Mouse (Mus musculus): Measurements from ENCODE around the gene Rab30.

The Rab30 gene

DNA sequence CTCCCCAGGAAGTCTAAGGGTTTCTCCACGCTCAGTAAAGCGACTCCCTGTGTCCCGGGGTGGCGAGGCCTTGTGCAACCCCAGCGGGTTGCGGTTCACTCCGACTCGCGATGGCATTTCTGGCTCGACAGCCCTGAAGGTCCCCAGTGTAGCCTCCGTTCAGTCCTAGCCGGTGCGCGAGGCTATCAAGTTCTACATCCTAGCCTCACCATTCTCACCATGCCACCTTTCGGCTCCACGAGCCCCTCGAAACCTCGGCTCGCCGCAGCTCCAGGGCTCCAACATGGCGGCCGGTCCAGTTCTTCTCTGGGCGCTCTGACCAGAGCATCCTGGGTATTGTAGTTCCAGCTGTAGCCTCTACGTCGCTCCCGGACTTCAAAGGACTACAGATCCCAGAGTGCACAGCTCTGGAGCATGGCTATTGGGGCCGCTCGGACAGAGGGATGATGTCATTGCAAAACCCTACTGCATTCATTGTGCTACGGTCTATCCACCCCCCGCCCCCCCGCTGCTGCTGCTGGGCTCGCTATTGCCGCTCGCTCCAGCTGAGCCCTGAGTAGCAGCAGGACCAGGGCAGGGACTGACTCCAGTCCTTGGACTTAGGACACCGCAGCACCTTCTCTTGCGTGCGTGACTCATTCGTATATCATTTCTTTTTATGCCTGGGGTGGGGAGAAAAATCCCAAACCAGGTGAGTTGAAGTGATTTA is at the start of gene Rab30:
Rab30 (plus strand) TSS at position 452 of the 709 bp plus-strand sequence.
- peak; percentile 96 for DNase-seq (ENCODE audit: low spot score)

DNA sequence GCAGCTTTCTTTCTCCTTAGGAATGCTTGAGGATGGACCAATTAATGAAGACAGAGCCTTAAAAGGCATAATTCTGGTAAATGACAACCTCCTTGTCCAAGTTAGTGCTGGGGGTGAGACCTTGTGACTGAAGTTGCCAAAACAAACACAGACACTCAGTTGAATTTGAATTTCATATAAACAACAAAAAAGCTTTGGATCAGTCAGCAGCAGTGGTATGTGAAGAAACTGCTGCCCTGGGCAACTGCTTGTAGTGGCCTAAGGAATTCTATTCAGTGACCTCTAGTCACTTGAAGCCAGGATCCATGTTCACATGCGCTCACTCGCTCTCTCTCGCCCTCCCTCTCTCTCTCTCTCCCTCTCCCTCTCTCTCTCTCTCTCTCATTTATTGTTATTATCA is 45.0 kb upstream of the Rab30 start:
- no peak for DNase-seq (ENCODE audit: low spot score)

DNA sequence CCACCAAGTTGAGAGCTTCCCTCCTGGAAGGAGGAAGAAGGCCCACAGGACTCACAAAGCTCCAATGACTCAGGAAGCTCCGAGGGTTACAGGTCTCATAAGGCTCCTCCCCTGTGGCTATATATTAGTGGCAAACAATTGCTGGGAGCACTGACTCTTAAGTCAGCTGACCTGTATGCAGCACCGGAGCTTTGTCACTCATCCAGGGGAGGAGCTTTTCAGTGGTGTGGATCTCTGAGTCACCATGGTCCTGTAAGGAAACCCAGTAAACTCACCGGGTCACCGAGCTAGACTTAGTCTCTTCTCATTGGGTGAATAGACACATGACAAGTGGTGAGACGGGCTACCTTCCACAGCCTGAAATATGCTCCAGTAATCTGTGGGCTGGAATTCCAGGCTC is 42.6 kb upstream of the Rab30 start:
- no peak for DNase-seq (ENCODE audit: low spot score)

DNA sequence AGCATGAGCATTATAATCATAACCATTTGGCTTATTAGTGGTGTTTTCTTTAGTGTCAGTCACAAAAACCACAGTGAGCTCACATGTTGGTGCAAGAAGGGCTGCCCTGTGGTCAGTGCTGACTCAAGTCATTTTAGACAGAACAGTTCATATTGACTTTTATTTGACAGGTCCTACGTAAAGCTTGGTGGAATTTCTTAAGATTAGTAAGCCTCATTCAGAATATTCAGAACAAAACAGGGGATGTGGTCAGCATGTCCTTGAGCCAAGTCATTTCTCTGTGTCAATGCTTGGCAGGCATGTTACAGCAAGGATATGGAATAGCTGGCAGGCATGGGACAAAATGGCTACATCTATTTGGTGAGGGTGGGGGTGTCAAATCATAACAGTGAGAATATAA is 37.7 kb upstream of the Rab30 start:
- DNase-seq (ENCODE audit: low spot score), result peak; percentile 29

DNA sequence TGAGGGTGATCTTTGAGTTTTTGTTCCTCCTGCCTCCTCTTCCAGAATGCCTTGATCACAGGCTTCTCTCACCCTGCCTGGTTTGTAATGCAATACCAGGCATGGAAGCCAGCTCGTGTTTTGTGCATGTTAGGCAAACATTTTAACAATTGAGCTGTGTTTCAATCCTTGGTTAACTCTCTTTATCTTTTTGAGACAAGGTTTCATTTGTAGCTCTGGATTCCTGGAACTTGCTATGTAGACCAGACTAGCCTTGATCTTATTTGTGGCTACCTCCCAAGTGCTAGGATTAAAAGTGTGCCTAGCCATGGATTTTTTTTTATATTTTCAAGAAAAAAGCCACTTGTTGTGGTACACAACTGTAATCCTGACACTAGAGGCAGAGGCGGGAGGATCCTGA is 35.9 kb upstream of the Rab30 start:
- no peak for DNase-seq (ENCODE audit: low spot score)

DNA sequence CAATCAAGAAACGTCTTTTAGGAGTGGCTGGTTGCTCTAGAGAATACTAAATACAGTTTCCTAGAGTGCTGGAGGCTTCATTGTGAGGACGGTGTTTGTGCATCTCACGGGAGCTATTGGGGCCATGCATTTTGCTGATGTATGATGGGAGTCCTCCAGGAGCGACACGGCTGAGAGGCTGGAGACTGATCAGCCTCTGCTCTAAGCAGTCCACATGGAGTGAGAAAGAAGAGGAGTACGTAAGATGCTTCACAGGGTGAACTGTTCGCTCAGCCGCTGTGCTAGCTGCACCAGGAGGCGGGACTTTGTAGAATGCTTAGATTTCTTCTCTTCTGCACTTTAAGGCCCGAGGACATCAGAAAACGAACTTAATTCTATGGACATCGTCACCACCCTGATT is 34.7 kb upstream of the Rab30 start:
- no peak for DNase-seq (ENCODE audit: low spot score)

DNA sequence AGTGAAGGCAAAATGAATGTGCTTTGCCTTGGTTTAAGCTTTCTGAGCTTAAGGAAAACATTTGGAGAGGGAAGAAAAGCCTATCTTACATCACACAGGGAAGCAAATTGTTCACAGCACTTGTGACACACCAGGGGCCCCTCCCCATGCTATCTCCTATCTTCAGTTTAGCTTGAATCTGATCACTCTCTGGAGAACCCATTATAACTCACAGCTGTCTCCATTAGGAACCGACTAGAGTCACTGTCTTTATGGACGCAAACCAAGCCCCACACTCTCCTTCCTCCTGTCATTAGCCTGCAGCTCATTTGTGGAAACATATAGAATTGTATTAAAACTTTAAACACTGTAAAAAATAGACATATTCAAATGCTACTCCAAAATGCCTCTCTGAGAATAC is 31.8 kb upstream of the Rab30 start:
- no peak for DNase-seq (ENCODE audit: low spot score)

DNA sequence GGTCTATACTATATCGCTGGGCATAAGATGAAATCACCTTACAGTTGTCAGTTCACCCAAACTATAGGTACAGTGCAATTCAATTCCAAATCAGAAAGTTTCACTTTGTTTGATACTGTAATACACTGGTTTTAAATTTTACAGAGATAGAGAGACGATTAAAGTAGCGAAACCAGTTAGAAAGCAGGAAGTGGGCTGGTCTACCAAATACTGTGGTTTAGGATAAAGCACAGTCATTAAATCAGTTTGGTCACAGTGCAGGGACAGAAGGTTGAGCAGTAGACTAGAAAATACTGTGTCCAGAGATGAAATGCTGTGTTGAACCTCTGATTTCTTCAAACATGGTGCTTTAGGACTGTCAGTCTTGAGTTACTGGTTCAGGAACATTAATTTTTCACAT is 29.8 kb upstream of the Rab30 start:
- no peak for DNase-seq (ENCODE audit: low spot score)

DNA sequence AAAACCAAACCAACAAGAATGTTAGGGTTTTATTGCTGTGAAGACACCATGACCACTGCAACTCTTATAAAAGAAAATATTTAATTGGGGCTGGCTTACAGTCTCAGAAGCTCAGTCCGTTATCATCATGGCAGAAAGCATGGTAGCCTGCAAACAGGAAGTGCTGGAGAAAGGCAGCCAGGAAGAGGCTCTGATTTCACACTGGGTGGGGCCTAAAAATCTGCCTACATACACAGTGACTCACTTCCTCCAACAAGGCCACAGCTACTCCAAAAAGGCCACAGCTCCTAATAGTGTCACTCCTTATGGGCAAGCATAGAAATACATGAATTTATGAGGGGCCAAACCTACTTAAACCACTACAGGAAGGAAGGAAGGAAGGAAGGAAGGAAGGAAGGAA is 26.3 kb upstream of the Rab30 start:
- DNase-seq (ENCODE audit: low spot score), result no peak

DNA sequence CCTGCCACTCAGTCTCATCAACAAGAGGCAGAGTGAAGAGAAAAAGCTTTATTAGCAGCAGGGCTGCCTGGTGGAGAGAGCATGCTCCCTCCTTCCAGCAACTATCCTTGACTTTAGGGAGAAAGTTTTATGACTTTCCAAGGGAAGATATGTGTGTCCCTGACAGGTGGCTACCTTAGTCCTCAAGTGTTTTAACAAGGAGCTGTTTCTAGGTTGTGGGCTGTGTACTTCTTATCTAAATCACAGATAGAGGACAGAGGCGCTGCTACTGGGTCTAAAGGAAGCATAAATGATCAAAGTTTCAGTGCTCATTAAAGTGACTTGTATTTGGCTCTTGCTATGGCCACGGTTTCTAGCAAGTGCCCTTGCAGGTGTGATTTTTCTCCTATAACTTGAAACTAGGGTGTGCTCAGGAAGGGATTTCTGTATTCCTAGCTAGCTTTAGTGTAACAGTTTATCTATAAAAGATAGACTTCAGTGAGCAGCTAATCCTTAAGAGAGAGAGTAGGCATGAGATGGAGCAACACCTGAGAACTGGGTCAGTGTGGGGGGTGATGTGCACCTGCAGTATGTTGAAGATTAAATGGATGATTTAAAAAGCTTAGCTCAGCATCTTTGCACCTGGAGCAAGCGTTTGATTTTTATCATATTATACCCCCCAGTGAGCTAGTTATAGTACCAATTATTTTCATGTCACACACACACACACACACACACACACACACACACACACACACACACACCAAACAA is 21.1 kb upstream of the Rab30 start:
- no peak for DNase-seq (ENCODE audit: low spot score)

DNA sequence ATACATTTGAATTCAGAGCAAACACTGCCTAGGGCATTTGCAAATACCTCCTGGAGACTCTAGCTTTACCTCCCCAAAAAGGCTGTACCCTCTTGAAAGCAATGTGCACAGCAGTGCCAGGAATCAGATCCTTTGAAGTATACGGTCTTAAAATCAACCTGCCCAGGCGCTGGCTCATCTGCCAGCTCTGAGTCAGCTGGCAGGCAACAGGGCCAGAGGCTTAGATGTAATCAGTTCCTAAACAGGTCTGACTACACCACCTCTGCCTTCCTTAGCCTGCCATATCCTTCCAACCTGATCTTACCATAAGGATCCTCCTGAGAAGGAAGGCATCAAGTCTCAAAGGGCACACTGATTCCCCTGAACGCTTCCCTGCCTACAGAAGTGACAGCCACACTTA is 17.7 kb upstream of the Rab30 start:
- DNase-seq (ENCODE audit: low spot score), result no peak

DNA sequence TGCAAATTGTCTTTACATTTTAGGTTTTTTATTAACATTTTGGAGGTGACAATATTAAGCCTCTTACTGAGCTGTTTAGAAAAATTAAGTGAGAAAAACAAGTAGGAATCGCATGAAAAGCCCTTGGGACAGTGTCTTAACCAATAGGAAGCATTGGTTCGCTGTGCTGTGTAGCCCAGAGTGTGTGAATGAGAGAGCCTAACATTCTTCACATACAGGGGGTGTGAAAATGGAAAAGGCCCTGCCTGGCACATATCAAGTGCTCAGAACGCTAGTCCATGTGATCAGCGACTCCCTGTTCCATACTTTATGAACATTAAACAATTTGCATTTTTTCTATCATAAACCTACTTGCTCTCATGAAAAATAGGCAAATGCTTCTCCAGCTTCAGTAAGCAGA is 17.1 kb upstream of the Rab30 start:
- no peak for DNase-seq (ENCODE audit: low spot score)

DNA sequence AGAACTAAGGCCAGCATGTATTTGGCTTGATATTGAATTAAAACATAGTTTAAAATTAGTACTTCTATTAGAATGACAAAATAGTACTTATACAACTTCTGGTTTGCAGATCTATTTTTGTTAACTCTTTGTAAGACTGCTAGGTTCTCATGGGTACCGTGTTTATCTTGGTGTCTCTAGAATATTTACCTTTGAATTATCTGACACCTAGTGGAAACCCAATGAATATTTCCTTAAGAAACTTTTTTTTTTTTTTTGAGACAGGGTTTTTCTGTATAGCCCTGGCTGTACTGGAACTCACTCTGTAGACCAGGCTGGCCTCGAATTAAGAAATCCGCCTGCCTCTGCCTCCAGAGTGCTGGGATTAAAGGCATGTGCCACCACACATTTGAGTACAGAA is 11.8 kb upstream of the Rab30 start:
- peak; percentile 27 for DNase-seq (ENCODE audit: low spot score)

DNA sequence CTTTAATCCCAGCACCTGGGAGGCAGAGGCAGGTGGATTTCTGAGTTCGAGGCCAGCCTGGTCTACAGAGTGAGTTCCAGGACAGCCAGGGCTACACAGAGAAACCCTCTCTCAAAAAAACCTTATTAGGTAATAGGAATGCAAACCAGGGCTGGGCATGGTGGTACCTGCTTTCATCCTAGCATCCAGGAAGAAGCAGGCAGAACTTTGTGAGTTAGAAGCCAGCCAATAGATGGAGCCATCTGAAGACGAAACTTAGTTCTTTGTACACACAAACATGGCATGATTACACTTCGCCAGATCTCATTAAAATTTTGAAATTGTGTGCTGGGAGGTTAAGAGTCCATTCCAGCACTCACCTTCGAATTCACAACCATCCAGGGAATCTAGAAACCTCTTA is 10.9 kb upstream of the Rab30 start:
- DNase-seq (ENCODE audit: low spot score), result no peak

DNA sequence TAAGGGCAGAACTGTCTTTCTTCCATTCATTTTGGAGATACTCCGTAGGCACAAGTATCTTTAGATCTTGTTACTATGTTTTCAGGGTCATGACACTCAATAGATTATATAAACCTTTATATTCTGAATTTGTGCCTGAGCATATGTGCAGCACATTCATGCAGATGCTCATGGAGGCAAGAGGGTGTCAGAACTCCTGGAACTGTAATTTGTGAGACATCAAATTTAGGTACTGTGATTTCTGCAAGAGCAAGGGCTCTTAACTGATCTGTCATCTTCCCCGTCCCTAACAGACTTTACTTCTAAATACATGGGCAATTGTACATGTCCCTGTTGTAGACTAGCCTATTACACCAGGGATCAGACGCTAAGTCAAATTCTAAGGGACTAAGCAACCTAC is 10.4 kb upstream of the Rab30 start:
- DNase-seq (ENCODE audit: low spot score), result no peak

DNA sequence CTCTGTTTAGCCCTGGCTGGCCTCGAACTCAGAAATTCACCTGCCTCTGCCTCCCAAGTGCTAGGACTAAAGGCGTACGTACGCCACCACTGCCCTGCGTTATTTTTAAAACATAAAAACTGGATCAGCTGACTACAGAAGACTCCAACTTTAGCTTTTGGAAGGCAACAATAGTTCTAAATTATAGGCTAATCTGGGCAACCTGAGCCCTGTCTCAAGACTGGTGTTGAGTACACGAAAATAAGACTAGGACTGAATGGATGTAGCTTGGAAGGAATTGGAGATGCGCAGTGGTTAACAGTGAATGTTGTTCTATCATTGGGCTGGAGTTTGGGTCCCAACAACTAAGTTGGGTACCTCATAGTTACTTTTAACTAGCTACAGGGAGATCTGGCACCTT is 9.3 kb upstream of the Rab30 start:
- no peak for DNase-seq (ENCODE audit: low spot score)

DNA sequence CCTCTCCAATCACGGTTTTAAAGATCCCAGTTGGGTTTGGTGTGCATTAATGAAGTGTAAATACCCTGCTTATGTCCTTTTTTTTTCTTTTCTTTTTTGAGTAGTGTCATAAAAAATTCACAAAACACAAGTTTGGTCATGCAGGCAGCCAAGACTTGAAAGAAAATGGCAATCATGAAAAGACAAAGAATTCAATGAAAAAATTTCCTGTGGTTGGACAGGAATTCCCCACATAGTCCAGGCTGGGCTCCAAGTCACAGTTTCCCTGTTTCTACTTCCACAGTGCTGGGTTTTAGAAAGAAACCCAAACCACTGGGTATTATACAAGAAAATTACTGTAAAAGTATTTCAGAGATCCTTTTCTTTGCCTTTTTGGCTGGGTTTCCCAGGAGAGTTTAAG is 3.8 kb upstream of the Rab30 start:
- no peak for DNase-seq (ENCODE audit: low spot score)

DNA sequence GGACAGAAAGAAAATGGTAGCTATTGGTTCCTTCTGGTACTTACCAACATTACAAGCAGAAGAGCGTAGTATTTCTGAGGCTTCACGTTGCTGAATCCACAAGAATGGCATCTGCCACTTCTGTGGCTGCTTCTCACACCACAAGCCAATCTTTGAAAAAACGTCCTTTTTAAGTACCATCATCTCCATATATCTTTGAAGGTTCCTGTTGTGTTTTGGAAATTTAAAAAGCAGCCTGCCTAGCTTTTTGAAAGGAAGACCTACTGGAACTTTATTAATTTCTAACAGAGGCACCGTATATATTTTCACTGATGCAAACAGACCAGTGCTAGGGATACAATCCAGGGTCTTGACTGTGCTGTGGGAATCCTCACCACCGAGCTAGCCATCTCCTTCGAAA is 1.4 kb upstream of the Rab30 start:
- DNase-seq (ENCODE audit: low spot score), result no peak

DNA sequence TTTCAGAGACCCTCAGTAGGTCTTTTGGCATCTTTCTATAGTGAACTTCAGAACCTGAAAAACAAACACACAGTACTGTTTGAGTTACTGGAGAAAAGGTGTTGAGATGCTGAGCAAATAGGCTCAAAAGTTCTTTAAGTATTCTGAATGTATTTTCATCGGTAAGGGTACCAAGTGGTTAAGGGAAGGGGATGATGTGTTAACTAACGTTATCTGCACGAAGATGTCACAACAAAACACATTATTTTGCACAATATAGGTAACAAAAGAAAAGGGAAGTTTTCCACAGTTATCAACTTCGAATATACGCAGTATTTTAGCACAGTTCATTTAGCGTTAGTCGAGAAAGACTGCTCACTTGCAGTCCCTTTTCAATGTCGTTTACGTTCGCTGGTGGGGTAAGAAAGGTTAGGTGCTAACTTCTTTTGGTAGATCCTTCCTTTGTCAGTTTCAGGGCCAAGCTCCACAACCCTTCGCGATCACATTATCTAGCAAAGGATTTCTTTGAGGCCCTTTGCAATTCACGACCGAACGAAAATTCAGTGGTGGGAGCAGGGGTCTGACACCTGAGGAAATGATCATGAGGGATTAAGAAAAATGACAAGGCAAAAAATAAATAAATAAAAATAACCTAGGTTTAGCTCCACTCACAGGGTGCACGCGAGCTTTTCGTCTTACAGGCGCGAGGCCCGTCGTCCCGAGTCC is 840 bp upstream of the Rab30 start:
- DNase-seq (ENCODE audit: low spot score), result peak; percentile 30

DNA sequence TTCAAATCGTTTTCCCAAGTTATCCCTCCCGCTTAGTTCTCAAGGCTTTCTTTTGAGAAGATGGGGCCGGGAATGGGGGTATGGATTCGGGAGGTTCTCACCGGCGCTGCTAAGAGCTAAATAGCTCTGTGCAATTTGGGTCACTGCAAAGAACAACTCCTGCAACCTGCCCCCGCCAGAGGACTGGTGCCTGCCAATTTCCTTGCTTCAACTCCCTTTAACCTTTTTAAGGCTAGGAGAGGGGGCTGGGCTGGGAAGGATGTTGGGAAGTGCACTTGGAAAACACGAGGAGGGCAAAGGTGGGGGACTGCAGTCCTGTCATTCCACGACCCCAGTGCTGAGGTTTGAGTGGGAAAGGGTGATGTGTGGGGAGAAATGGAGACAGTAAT is 452 bp downstream of the Rab30 start:
- DNase-seq (ENCODE audit: low spot score), result peak; percentile 41

DNA sequence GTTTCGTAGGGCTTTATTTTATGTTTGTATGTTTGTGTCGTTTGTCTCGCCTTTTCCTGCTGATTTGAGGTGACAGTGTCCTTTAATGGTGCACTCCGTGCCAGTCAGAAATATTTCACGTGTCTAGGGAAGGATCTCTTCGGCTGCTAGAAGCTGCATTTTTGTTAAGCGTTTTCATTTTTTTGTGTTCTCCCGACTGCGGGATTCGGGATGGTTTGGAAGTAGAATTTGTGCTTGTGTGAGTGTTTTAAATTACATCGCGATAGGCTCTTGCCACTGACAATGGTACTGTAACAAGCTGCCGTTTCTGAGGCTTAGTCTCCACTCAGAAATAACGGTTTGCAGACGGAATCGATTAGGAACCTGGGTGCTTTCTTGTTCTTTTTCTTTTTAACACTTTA is 938 bp downstream of the Rab30 start:
- no peak for DNase-seq (ENCODE audit: low spot score)

DNA sequence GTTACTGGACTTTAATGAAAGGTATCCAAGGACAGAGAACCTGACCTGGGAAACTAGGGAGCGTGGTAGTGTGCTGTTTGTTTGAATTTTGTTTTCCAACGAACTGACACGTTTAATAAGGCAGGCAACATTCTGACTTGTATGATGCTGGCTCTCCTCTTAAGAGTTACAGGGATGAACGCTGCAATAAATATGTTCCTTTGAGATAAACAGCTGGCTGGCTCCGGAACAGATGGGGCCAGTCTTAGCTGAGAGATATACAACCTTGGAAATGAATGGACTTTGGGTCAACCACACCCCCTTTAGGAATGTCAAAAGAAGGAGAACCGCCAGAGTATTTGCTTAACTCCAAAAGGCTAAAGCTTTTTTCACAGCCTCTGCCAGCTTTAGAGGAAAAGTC is 1.4 kb downstream of the Rab30 start:
- no peak for DNase-seq (ENCODE audit: low spot score)

DNA sequence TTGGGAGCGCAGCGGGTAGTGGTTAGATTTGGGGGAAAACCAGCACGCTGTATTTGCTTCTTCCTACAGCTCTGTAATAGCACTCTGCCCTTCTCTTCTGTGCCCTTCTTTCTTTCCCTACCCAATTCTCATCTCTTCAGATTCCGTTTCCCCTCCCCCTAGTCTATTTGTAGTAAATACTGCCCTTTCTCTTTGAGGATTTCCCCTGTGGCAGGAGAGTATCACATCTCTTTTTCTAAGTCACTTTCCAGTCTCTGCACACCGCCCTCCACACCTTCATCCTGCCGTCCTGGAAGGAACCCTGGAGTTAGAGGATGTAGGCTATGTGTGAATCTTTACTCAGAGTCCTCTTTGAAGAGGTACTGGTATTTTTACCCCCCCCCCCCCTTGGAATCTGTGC is 1.9 kb downstream of the Rab30 start:
- DNase-seq (ENCODE audit: low spot score), result no peak
